Mouse (Mus musculus): Measurements from ENCODE around the gene Spcs3.
A peak's percentile ranks its signal among the peaks of the same experiment; 100 is the strongest.
"Not testable (repeated sequence)": the region's sequence is repeated elsewhere in the genome, so short reads cannot be mapped to it uniquely, and the experiment has no call there.

Gene Spcs3

GRCm38 (mm10) chr8:54529382-54530296, at the start of gene Spcs3, which contains the start of gene Asb5:
Spcs3 (minus strand) TSS chr8:54529998.
Asb5 (plus strand) TSS chr8:54529580.
- peak; percentile 89 for DNase-seq (ENCODE audit: low read depth, low spot score)

GRCm38 (mm10) chr8:54570618-54571609, 41.1 kb upstream of the Spcs3 start:
- no peak for DNase-seq (ENCODE audit: low read depth, low spot score)

GRCm38 (mm10) chr8:54567168-54567567, 37.4 kb upstream of the Spcs3 start:
- DNase-seq (ENCODE audit: low read depth, low spot score): no peak

DNA sequence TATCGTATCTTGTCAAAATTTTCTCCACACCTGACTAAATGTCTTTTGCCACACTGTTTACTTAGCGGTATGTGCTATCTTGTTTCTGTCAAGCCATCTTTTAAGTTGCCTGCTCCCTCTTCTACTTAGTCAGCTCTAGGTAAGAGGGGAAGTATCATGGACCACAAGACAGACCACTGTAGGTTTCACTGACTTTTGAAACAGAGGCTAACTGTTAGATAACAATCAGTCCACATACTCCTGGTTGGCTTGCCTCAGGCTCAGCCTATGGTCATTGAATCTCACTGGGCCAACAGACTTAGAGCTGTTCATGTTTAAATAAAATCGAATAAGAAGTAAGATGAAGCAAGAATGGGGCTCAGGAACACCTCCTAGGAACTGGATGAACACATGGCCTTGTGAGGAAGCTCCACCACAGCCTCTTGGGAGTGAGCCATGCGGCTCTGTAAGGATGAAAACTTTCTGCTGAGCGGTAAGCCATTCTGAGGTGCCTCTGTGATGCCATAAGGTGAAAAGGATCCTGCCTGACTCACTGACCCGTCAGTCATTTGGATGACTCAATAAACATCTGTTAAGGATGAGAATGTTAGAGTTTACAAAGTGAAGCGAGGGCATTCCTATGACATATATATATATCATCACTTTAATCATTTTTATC, 35.9 kb upstream of the Spcs3 start:
- no peak for DNase-seq (ENCODE audit: low read depth, low spot score)

GRCm38 (mm10) chr8:54565181-54565580, 35.4 kb upstream of the Spcs3 start:
- DNase-seq (ENCODE audit: low read depth, low spot score): no peak

GRCm38 (mm10) chr8:54562137-54562536, 32.3 kb upstream of the Spcs3 start:
- no peak for DNase-seq (ENCODE audit: low read depth, low spot score)

GRCm38 (mm10) chr8:54554921-54555320, 25.1 kb upstream of the Spcs3 start:
- DNase-seq (ENCODE audit: low read depth, low spot score): no peak

GRCm38 (mm10) chr8:54550026-54550574, 20.3 kb upstream of the Spcs3 start:
- DNase-seq (ENCODE audit: low read depth, low spot score): no peak

DNA sequence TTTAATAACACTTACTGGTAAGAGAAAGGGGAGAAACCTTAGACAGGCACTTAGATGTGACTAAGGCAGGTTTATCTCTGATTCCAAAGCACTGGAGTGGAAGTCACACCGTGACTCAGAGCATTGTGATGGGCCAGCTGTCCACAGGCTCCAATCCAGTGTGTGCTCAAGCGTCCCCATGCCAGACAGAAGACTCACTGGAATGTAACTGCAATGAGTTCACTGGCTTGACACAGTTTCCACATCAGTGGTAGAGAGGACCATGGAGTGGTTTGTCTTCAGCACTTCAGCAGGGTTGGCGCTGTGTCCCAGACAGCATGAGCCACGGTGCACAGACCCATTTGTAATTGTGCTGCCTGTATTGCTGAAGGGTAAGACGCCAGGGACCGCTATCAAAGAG, 18.6 kb upstream of the Spcs3 start:
- no peak for DNase-seq (ENCODE audit: low read depth, low spot score)

- DNase-seq (ENCODE audit: low read depth, low spot score): no peak
Observed at GRCm38 (mm10) chr8:54541331-54541730, 11.5 kb upstream of the Spcs3 start.

DNA sequence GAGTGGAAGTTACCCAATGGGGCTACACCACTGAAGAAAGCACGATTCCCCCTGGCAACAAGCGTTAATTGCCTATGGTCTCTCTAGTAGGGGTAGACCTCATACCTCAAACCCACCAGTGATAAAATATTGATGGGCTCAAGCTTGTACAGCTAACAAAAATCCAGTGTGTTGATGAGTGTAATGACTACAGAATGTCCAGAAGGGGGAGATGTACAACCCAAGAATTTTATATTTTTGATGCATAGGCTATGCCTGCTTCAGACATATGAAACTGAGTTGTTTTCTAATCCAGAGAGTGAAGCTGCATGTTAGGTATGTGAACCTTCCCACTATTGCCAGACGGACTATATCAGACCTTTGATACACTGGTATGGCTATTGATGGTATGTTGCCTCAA, 7.5 kb upstream of the Spcs3 start:
- DNase-seq (ENCODE audit: low read depth, low spot score): no peak

- DNase-seq (ENCODE audit: low read depth, low spot score): no peak
Observed at GRCm38 (mm10) chr8:54535172-54535571, 5.4 kb upstream of the Spcs3 start.

- DNase-seq (ENCODE audit: low read depth, low spot score): no peak
Observed at GRCm38 (mm10) chr8:54528571-54528970, 1.2 kb downstream of the Spcs3 start.

DNA sequence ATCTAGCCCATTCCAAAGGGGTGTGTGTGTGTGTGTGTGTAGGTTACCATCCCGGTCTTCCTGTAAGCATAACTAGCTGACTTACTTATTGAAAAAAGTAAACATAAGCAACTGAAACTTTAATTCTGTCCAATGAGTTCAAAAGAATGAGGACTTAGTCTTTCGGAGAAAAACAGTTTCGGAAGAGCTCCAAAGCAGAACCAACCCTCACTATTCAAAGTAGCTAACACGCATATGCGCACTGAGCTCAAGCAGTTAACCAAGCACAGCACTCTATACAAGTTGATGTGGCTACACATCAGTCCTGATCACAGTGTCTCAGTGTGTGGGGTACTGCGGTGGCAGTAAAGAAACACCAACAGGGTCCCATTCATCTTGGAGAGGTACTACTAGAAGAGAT, 3.1 kb downstream of the Spcs3 start:
- no peak for DNase-seq (ENCODE audit: low read depth, low spot score)

DNA sequence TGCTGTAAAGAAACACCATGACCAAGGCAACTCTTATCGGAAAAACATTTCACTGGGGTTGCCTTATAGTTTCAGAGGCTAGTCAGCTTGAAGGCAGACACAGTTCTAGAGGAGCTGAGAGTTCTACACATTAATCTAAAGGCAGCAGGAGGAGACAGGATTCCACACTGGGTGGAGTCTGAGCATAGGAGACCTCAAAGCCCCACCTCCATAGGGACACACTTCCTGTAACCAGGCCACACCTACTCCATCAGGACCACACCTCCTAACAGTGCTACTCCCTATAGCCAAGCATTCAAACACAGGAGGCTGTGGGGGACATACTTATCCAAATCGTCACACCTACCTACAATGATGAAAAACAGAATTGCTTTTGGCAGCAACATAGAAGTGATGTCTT, 4.2 kb downstream of the Spcs3 start:
- DNase-seq (ENCODE audit: low read depth, low spot score): no peak

DNA sequence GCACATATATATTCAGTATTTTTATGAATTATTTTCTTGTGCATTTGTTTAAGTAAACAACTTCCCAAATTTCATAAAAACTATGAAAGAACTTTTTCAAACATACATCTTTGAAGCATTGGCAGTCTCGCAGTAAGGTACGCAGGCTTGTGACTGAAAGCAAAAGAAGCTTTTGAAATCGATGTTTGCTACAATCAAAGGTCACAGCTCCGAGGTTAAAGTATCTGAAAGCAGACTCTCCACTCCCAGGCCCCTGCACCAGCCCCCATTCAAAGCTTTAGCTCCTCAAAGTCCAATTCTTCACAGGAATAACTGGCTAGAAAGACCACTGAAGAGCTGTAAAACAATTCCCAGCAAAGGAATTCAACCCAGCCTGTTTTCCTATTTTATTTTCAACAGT, 9.3 kb downstream of the Spcs3 start:
- no peak for DNase-seq (ENCODE audit: low read depth, low spot score)

- DNase-seq (ENCODE audit: low read depth, low spot score): no peak
Observed at GRCm38 (mm10) chr8:54518756-54519460, 10.9 kb downstream of the Spcs3 start.

GRCm38 (mm10) chr8:54512200-54512599, 17.6 kb downstream of the Spcs3 start:
- not testable (repeated sequence) for DNase-seq (ENCODE audit: low read depth, low spot score)

DNA sequence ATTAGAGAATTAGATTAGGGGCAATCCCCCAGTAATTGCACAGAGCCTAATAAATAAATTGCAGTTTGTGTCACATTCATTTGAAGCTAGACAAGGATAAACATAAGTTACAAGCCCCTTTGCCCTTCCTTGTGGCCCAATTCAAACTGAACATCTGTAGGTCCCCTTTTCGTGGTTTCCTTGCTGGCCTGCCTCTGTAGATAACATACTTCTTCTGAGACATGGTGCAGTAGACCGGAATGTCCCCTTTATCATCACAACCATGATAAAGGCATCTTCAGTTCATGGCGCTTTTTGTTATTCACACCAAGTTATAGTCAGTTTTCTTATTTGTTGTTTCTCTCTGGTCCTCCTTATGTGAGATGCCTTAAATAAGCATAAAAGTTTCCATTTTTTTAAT, 18.0 kb downstream of the Spcs3 start:
- DNase-seq (ENCODE audit: low read depth, low spot score): no peak

DNA sequence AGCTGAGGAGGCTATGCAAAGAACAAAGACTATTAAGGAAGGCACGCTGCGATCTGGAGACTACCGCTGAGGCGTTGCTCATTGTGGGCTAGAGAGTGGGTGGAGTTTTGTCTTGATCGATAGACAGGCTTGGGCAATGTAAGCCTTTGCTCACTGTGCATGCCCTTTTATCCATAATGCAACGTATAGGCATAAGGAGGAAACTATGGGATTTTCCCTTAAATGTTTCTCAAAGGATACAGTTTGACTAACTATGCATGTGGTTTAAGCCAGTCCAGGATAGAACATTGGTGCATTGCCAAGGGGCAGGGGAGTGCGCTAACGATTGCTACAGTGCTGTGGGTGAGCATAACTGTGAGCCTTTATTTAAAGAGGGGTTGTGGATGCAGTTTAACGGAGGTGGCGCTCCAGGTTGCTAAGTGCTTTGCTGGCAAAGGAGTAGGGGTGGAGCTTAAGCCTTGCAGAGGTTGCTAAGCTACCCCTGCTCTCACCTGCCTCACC, 20.5 kb downstream of the Spcs3 start:
- no peak for DNase-seq (ENCODE audit: low read depth, low spot score)

- no peak for DNase-seq (ENCODE audit: low read depth, low spot score)
Observed at GRCm38 (mm10) chr8:54508814-54509213, 21.0 kb downstream of the Spcs3 start.

Data from retina, adult 2 months (tissue).